Mouse (Mus musculus): Measurements from ENCODE around the gene Trp53rka.

DNA sequence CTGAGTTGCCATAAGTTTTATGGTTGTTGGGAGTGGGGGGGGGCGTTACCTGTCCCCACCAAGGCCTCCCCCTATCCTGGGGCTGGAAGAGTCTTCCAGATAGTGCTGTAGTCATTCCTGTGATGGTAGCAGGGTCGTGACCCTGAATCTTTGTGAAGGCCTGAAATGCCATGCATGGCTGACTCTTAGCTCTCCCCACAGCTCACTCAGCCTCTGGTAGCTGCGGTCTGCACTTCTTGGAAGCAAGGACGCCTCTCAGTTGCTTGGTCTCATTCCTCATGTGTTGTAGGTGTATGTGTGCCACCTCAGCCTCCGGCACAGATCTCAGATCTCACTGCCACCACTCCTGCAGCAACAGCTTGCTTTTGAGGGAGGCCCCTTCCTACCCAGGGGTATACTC lies 17.3 kb downstream of the Trp53rka start:
- TF ChIP-seq POLR2A (IDR thresholded peaks at IDR 0.05; ENCODE audit: low read depth, low read length): no peak
- TF ChIP-seq CTCF (IDR thresholded peaks at IDR 0.05; ENCODE audit: borderline replicate concordance, insufficient read depth, low read length): no peak
